Mouse (Mus musculus): ENCODE data around the gene Snd1.

- no peak for TF ChIP-seq CTCF (IDR thresholded peaks at IDR 0.05; ENCODE audit: control insufficient read depth, insufficient read depth, insufficient read length)
- TF ChIP-seq MYOG (IDR thresholded peaks at IDR 0.05; ENCODE audit: control insufficient read depth, extremely low read depth, insufficient read length): no peak
- TF ChIP-seq MYOD1 (IDR thresholded peaks at IDR 0.05; ENCODE audit: control insufficient read depth, insufficient read length, low read depth): no peak
These were observed 138.5 kb downstream of the Snd1 start for GRCm38 (mm10) chr6:28613441-28613840.

Data from C2C12 (cell line).